11 mouse cellular contexts compared by ENCODE assay signal in genomic region chr5:143360000-143360399, GRCm38 (mm10). TPM values are rescaled to one million over a fixed set of nuclear protein-coding genes. Genes with fewer than 3 reads are reported as not detected.
A peak's percentile ranks its signal among the peaks of the same experiment; 100 is the strongest.
DNase-seq lines count a peak whose midpoint lies in the region; ATAC-seq and TF ChIP-seq lines count a peak whose summit lies in the region.
"Had no signal": no experiment of that assay in that cellular context is flagged by ENCODE, and none has a peak within 500 bp of the region (broad histone marks: within the 10 kb centered on the region; RNA-seq: fewer than 3 reads in every experiment).

No protein-coding gene starts in this region.

- WGBS in cerebellum, adult 2 months: 74% methylated on average over 5 of the region's 5 CpGs
- 42% methylated on average over 5 of the region's 5 CpGs for WGBS in liver, embryonic 11.5 days

- no peaks in the 10 kb centered on the region for H3K27me3 ChIP-seq in cerebellum, adult 2 months (ENCODE audit: control insufficient read depth, insufficient read depth, low read length)
- H3K27me3 ChIP-seq in liver, embryonic 11.5 days (replicated peaks; ENCODE audit: control insufficient read depth, insufficient read depth, low read length): peaks cover 62% of the 10 kb centered on the region

- TF ChIP-seq POLR2A in cerebellum, adult 2 months (IDR thresholded peaks at IDR 0.05; ENCODE audit: borderline replicate concordance, insufficient read depth, low read length): no peak
- no peak for TF ChIP-seq POLR2A in bone marrow macrophage, adult 2 months (IDR thresholded peaks at IDR 0.05; ENCODE audit: borderline replicate concordance, low read depth, low read length)

- H3K27ac ChIP-seq in cerebellum, adult 2 months (ENCODE audit: insufficient read depth, low read length): no peak overlapping the region
- H3K27ac ChIP-seq in liver, embryonic 11.5 days (ENCODE audit: low read depth, low read length): no peak overlapping the region
- H3K27ac ChIP-seq in bone marrow macrophage, adult 2 months (ENCODE audit: insufficient read depth, low read depth, low read length): no peak overlapping the region
- H3K27ac ChIP-seq: embryonic facial prominence, embryonic 13.5 days; limb, embryonic 12.5 days had no signal

- H3K4me3 ChIP-seq in cerebellum, adult 2 months (replicated peaks; ENCODE audit: insufficient read depth, low read depth, low read length): no peak overlapping the region
- H3K4me3 ChIP-seq in liver, embryonic 11.5 days (ENCODE audit: low read depth, low read length): no peak overlapping the region
- no peak overlapping the region for H3K4me3 ChIP-seq in bone marrow macrophage, adult 2 months (ENCODE audit: insufficient read depth, low read length)
- H3K4me3 ChIP-seq: embryonic facial prominence, embryonic 13.5 days; limb, embryonic 12.5 days had no signal

- H3K9me3 ChIP-seq in liver, embryonic 11.5 days (ENCODE audit: control insufficient read depth, low read length): no peaks in the 10 kb centered on the region
- H3K9me3 ChIP-seq: embryonic facial prominence, embryonic 13.5 days; limb, embryonic 12.5 days had no signal

- H3K4me1 ChIP-seq in cerebellum, adult 2 months (ENCODE audit: control insufficient read depth, insufficient read depth, low read length): no peaks in the 10 kb centered on the region; the same call in 1 of the 2 replicates
- peaks cover 7% of the 10 kb centered on the region; the same call in 1 of the 2 replicates for H3K4me1 ChIP-seq in liver, embryonic 11.5 days (replicated peaks; ENCODE audit: control insufficient read depth, insufficient read depth, low read length)
- H3K4me1 ChIP-seq in bone marrow macrophage, adult 2 months (ENCODE audit: control insufficient read depth, insufficient read depth, low read length): no peaks in the 10 kb centered on the region

- TF ChIP-seq CTCF in cerebellum, adult 2 months (IDR thresholded peaks at IDR 0.05; ENCODE audit: borderline replicate concordance, insufficient read depth, low read depth, low read length): peak; percentile 37; the same call in 1 of the 2 replicates
- TF ChIP-seq CTCF in bone marrow macrophage, adult 2 months (IDR thresholded peaks at IDR 0.05; ENCODE audit: low read depth, low read length): peak; percentile 33; the same call in 1 of the 2 replicates

- no peak overlapping the region for H3K4me2 ChIP-seq in liver, embryonic 11.5 days
- H3K4me2 ChIP-seq: embryonic facial prominence, embryonic 13.5 days; limb, embryonic 12.5 days had no signal

- no peak for ATAC-seq in liver, embryonic 11.5 days (replicated peaks; ENCODE audit: low FRiP score)

- no peak for DNase-seq in cerebellum, adult 2 months
- DNase-seq in cerebellum, adult 11 months: no peak
- DNase-seq in liver: peak; percentile 33
- no peak for DNase-seq in liver, embryonic 11.5 days (ENCODE audit: low spot score)
- peak; percentile 49 for DNase-seq in retina, postnatal 1 day
- DNase-seq in urinary bladder, adult 18-20 months (ENCODE audit: low spot score in 2 of 2): no peak
- DNase-seq in T-cell, adult 2 months (ENCODE audit: low spot score): no peak
- DNase-seq: heart, postnatal 10 days had no signal

- no peaks in the 10 kb centered on the region for H3K36me3 ChIP-seq in liver, embryonic 11.5 days (ENCODE audit: control insufficient read depth, insufficient read depth, low read length)
- H3K36me3 ChIP-seq: embryonic facial prominence, embryonic 13.5 days; limb, embryonic 12.5 days had no signal

- H3K9ac ChIP-seq in liver, embryonic 11.5 days (ENCODE audit: low read depth, low read length): no peak overlapping the region
- H3K9ac ChIP-seq: embryonic facial prominence, embryonic 13.5 days; limb, embryonic 12.5 days had no signal

RNA-seq across cellular contexts. Expression of gene Grid2ip, which starts 2.9 kb away (rescaled TPM):
- 38.5 and 52.1 TPM in 2 replicates for polyA plus RNA-seq in cerebellum, adult 2 months (2012; rRNA removed)
- polyA plus RNA-seq in liver, embryonic 11.5 days (2014; fragmentation: Nextera tagmentation; extraction: Ambion mirVana): 0.12 and 0.31 TPM in 2 replicates
- polyA plus RNA-seq in bone marrow macrophage, adult 2 months (2012; ENCODE audit: insufficient read depth, insufficient read length, missing spikeins): not detected in 2 replicates

RNA-seq across cellular contexts. Expression of gene Zdhhc4, which starts 30.9 kb away (rescaled TPM):
- 68.3 and 69.7 TPM in 2 replicates for polyA plus RNA-seq in cerebellum, adult 2 months (2012; rRNA removed)
- 58.8 and 63.3 TPM in 2 replicates for polyA plus RNA-seq in liver, embryonic 11.5 days (2014; fragmentation: Nextera tagmentation; extraction: Ambion mirVana)
- 36.2 and 45.4 TPM in 2 replicates for polyA plus RNA-seq in bone marrow macrophage, adult 2 months (2012; ENCODE audit: insufficient read depth, insufficient read length, missing spikeins)

RNA-seq across cellular contexts. Expression of gene Kdelr2, which starts 43.6 kb away (rescaled TPM):
- polyA plus RNA-seq in cerebellum, adult 2 months (2012; rRNA removed): 32.1 and 32.6 TPM in 2 replicates
- polyA plus RNA-seq in liver, embryonic 11.5 days (2014; fragmentation: Nextera tagmentation; extraction: Ambion mirVana): 233 and 236 TPM in 2 replicates
- polyA plus RNA-seq in bone marrow macrophage, adult 2 months (2012; ENCODE audit: insufficient read depth, insufficient read length, missing spikeins): 51.3 and 51.5 TPM in 2 replicates

RNA-seq across cellular contexts. Expression of gene E130309D02Rik, which starts 44.8 kb away (rescaled TPM):
- polyA plus RNA-seq in cerebellum, adult 2 months (2012; rRNA removed): 17.0 and 17.8 TPM in 2 replicates
- 57.2 and 57.5 TPM in 2 replicates for polyA plus RNA-seq in liver, embryonic 11.5 days (2014; fragmentation: Nextera tagmentation; extraction: Ambion mirVana)
- polyA plus RNA-seq in bone marrow macrophage, adult 2 months (2012; ENCODE audit: insufficient read depth, insufficient read length, missing spikeins): 11.2 and 14.3 TPM in 2 replicates

Comparison
In these comparisons a context has a peak if more than half of its experiments do, and no peak if none do; other contexts are left out.
1. DNase-seq: peak in liver (single experiment) and retina, postnatal 1 day (single experiment); none in cerebellum, adult 2 months (0 of 2), cerebellum, adult 11 months (single experiment), liver, embryonic 11.5 days (single experiment), urinary bladder, adult 18-20 months (0 of 2) and T-cell, adult 2 months (single experiment).
2. RNA of gene Grid2ip, which starts 2.9 kb away (polyA plus RNA-seq): 38.5 to 52.1 TPM in cerebellum, adult 2 months; 0.12 to 0.31 TPM in liver, embryonic 11.5 days and not detected in bone marrow macrophage, adult 2 months; every median in the first group is over 10 times any median in the second.